Mouse (Mus musculus) heart, adult 2 months (tissue): ENCODE measurements around the gene Gba2. TPM values are rescaled to one million over a fixed set of nuclear protein-coding genes. Genes with fewer than 3 reads are reported as not detected.

Experiments used
- DNase-seq, 2 experiments: peaks; one replicate each; pipeline ENCODE4 v3.0.0; 2021
- H3K27ac ChIP-seq: fragments of 200-600 bp; 2 replicates; pipeline ENCODE4 v1.8.1; 2022
- H3K27me3 ChIP-seq: fragments of 200-500 bp; 2 replicates; pipeline ENCODE4 v1.6.1; 2012; ENCODE audit warnings: mild to moderate bottlenecking, low read length, inconsistent platforms, mixed read lengths; ENCODE audit not compliant: control insufficient read depth, insufficient read depth
- H3K36me3 ChIP-seq: fragments of 200-500 bp; 2 replicates; pipeline ENCODE4 v1.6.1; 2012; ENCODE audit warnings: low read length, inconsistent platforms; ENCODE audit not compliant: control insufficient read depth, insufficient read depth
- H3K4me1 ChIP-seq: fragments of 200-500 bp; 2 replicates; pipeline ENCODE4 v1.6.1; 2011; ENCODE audit warnings: low read length; ENCODE audit not compliant: control insufficient read depth, insufficient read depth
- H3K4me3 ChIP-seq: fragments of 200-600 bp; 2 replicates; pipeline ENCODE4 v1.8.1; 2022
- H3K79me2 ChIP-seq: fragments of 200-500 bp; replicated peaks from 2 replicates; pipeline ENCODE4 v1.6.1; 2012; ENCODE audit warnings: mild to moderate bottlenecking, inconsistent platforms, low read length, moderate library complexity, mixed read lengths; ENCODE audit not compliant: control insufficient read depth, insufficient read depth
- H3K9ac ChIP-seq: fragments of 200-500 bp; 2 replicates; pipeline ENCODE4 v1.6.1; 2012; ENCODE audit warnings: low read depth, mild to moderate bottlenecking, control low read depth, inconsistent platforms, low read length, mixed read lengths
- CTCF ChIP-seq: fragments of 200-600 bp; IDR thresholded peaks from 2 replicates; pipeline ENCODE4 v1.8.1; 2022; ENCODE audit warnings: antibody characterized with exemption, mild to moderate bottlenecking, moderate library complexity
- EP300 ChIP-seq: fragments of 200-500 bp; IDR thresholded peaks from 2 replicates; pipeline ENCODE4 v1.6.1; 2011; ENCODE audit warnings: low read depth, low read length, control low read depth; ENCODE audit not compliant: insufficient read depth
- POLR2A ChIP-seq: fragments of 200-500 bp; IDR thresholded peaks from 2 replicates; pipeline ENCODE4 v1.6.1; 2011; ENCODE audit warnings: mild to moderate bottlenecking, low read depth, low read length, control low read depth; ENCODE audit not compliant: insufficient read depth
- WGBS: fragments of 180-500 bp; shearing (Covaris S2); methylation state at CpG from one replicate; pipeline ENCODE4 v1.1.7; 2018; 5-methylcytosine and 5-hydroxymethylcytosine counted together
- intact Hi-C: fragments of 180-260 bp; cut with DNase I; formaldehyde crosslinking; loops from one replicate; pipeline ENCODE4 v1.15.1; 2025
- polyA plus RNA-seq: library from polyadenylated mRNA; depleted of rRNA; stranded (reverse); fragments of >200 nt; gene quantifications from 2 replicates; pipeline ENCODE4 v1.2.3, GENCODE M21; 2012; rRNA removed
- total RNA-seq, 2 experiments: library from RNA; stranded (reverse); gene quantifications; 2 replicates each; pipeline ENCODE4 v1.2.3; 2021

Gba2 gene
- total and polyA plus RNA-seq, 3 experiments, result 11.5 to 18.2 (median 13.2) TPM

DNA sequence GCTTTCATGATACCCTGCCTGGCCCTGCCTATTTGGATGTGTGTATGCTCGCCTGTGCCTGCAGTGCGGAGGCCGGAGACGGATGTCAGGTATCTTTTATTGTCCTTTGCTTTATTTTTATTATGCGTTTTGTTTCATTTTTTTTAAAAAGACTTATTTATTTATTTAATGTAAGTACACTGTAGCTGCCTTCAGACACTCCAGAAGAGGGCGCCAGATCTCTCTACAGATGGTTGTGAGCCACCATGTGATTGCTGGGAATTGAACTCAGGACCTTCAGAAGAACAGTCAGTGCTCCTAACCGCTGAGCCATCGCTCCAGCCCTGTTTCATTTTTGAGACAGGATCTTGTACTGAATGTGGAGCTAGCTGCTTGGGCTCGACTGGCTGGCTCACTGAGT lies 50.2 kb downstream of the Gba2 start:
- Histone ChIP-seq H3K27ac (no peak overlapping the region), H3K79me2 (no peaks in the 10 kb centered on the region), H3K4me3 (no peak overlapping the region), H3K27me3 (no peaks in the 10 kb centered on the region), H3K36me3 (no peaks in the 10 kb centered on the region), H3K9ac (no peak overlapping the region), H3K4me1 (peaks cover 3% of the 10 kb centered on the region; the same call in 1 of the 2 replicates)
- intact Hi-C loops, result no loop called here
- DNase-seq, result peak in 1 of 2 experiments; percentile 16
- no peak for TF ChIP-seq EP300
- TF ChIP-seq CTCF, result peak; percentile 48
- TF ChIP-seq POLR2A, result no peak
- 87% methylated on average over 9 of the region's 9 CpGs for WGBS

DNA sequence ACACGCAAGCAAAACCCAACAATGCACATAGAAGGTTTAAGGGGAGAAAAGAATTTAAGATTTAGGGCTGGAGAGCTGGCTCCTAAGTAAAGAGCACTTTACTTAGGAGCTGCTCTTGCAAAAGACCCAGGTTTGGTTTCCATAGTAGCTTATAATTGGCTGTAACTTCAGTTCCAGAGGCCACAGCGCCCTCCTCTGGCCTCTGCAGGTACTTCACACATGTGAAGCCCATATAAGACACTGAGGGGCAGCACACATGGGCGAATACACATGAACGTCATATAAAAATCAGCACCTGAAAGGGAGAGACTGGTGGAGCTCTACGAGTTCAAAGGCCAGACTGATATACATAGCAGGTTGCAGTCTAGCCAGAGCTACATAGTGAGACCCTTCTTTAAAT lies 50.8 kb downstream of the Gba2 start:
- H3K27ac ChIP-seq, result no peak overlapping the region
- TF ChIP-seq POLR2A (no peak), EP300 (no peak), CTCF (peak; percentile 54)
- H3K9ac ChIP-seq, result no peak overlapping the region
- intact Hi-C loops, result loop anchor here (2.0 kb wide), 1 partner anchor 85 kb away; no protein-coding TSS in a partner anchor
- 70% methylated on average over 5 of the region's 5 CpGs for WGBS
- DNase-seq, result peak in 1 of 2 experiments; percentile 18
- H3K27me3 ChIP-seq, result no peaks in the 10 kb centered on the region
- H3K79me2 ChIP-seq, result no peaks in the 10 kb centered on the region
- no peak overlapping the region for H3K4me3 ChIP-seq
- no peaks in the 10 kb centered on the region for H3K36me3 ChIP-seq
- peaks cover 3% of the 10 kb centered on the region; the same call in 1 of the 2 replicates for H3K4me1 ChIP-seq

DNA sequence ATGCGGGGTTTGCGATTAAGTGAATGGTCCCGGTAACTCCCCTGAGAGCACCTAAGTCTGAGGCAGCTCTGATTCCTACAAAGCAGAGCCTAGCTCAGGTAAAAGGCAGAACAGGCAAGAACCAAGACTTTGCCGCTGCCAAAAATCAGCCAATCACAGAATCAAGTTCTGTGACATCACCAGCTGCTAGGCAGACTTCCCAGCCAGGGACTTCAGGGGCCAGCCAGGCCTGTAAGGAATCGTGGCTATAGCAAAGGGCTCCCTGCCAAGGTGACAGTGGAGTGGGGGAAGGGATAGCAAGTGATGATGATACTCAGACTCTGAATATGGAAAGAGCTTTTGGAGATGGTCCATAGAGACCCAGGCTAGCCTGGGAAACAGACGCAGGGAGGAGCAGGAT lies 58.7 kb downstream of the Gba2 start:
- TF ChIP-seq EP300, result no peak
- no peak for TF ChIP-seq POLR2A
- TF ChIP-seq CTCF, result no peak
- H3K9ac ChIP-seq, result no peak overlapping the region

DNA sequence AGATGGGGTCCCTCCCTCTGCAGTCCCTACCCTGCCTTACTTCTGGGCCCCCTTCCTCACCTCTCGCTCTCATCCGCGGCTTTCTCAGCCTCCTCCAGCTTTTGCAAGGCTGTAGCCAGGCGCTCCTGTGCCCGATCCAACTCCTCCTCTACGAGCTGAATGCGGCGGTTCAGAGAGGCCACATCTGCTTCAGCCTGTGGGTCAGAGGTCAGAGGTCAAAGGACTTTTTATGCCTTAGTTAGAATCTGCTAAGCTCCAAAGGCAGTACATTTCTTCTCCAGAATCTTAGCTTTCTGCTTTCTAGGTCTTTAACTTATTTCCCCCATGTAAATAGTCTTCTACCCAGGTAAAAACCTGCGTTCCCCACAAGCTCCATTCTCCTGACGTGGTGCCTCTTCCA lies 59.1 kb downstream of the Gba2 start:
- Histone ChIP-seq H3K9ac (no peak overlapping the region), H3K27ac (no peak overlapping the region; the same call in 1 of the 2 replicates), H3K27me3 (no peaks in the 10 kb centered on the region), H3K79me2 (no peaks in the 10 kb centered on the region), H3K36me3 (no peaks in the 10 kb centered on the region), H3K4me3 (peak overlapping the region; percentile 15; the same call in 1 of the 2 replicates), H3K4me1 (no peaks in the 10 kb centered on the region; the same call in 1 of the 2 replicates)
- peak in 1 of 2 experiments; percentile 16 for DNase-seq
- 45% methylated on average over 10 of the region's 10 CpGs for WGBS
- intact Hi-C loops, result no loop called here
- TF ChIP-seq POLR2A (no peak), CTCF (no peak), EP300 (no peak)

More for the DNA sequence above, 58.7 kb downstream of the Gba2 start:
- peak; percentile 88 to 92 for DNase-seq
- Histone ChIP-seq H3K79me2 (no peaks in the 10 kb centered on the region), H3K4me3 (peak overlapping the region; percentile 15; the same call in 1 of the 2 replicates), H3K27me3 (no peaks in the 10 kb centered on the region), H3K27ac (peak overlapping the region; percentile 56), H3K4me1 (no peaks in the 10 kb centered on the region; the same call in 1 of the 2 replicates), H3K36me3 (no peaks in the 10 kb centered on the region)
- intact Hi-C loops, result no loop called here
- WGBS, result 18% methylated on average over 6 of the region's 6 CpGs

Other genes starting within 250 kb of the Gba2 start
- 10 to 100 TPM; 43.5 to 45.3 TPM for gene Rusc2, start 196.9 kb downstream of the Gba2 start, total RNA-seq
- 27.2 and 27.5 TPM in 2 replicates for gene Rusc2, start 196.9 kb downstream of the Gba2 start, polyA plus RNA-seq
- gene Fam166b, start 149.7 kb downstream of the Gba2 start, total RNA-seq, result not detected
- 1.4 TPM in 1 of 2 replicates, not detected in the other for gene Fam166b, start 149.7 kb downstream of the Gba2 start, polyA plus RNA-seq
- 10 to 100 TPM; 36.6 to 37.5 TPM for gene Tesk1, start 136.9 kb downstream of the Gba2 start, total RNA-seq
- gene Tesk1, start 136.9 kb downstream of the Gba2 start, polyA plus RNA-seq, result 51.5 and 52.6 TPM in 2 replicates
- 1 to 10 TPM in 1 of 2 experiments, under 1 TPM in 1; 0.97 to 1.0 TPM for gene Cd72, start 124.2 kb downstream of the Gba2 start, total RNA-seq
- 1.8 and 4.8 TPM in 2 replicates for gene Cd72, start 124.2 kb downstream of the Gba2 start, polyA plus RNA-seq
- under 1 TPM in 1 of 2 experiments, not detected in 1; 0.31 TPM for gene Sit1, start 95.1 kb downstream of the Gba2 start, total RNA-seq
- not detected in 2 replicates for gene Sit1, start 95.1 kb downstream of the Gba2 start, polyA plus RNA-seq
- gene Ccdc107, start 86.0 kb downstream of the Gba2 start, total RNA-seq, result 10 to 100 TPM; 29.8 to 33.8 TPM
- gene Ccdc107, start 86.0 kb downstream of the Gba2 start, polyA plus RNA-seq, result 50.8 and 67.9 TPM in 2 replicates
- under 1 TPM; 0.30 to 0.31 TPM for gene Arhgef39, start 79.2 kb downstream of the Gba2 start, total RNA-seq
- 1.6 and 1.7 TPM in 2 replicates for gene Arhgef39, start 79.2 kb downstream of the Gba2 start, polyA plus RNA-seq
- under 1 TPM; 0.11 to 0.34 TPM for gene Car9, start 71.9 kb downstream of the Gba2 start, total RNA-seq
- 0.32 and 0.55 TPM in 2 replicates for gene Car9, start 71.9 kb downstream of the Gba2 start, polyA plus RNA-seq
- 10 to 100 TPM; 35.4 to 41.2 TPM for gene Tpm2, start 55.1 kb downstream of the Gba2 start, total RNA-seq
- 41.8 and 44.9 TPM in 2 replicates for gene Tpm2, start 55.1 kb downstream of the Gba2 start, polyA plus RNA-seq
- gene Creb3, start 16.5 kb downstream of the Gba2 start, total RNA-seq, result 10 to 100 TPM; 44.0 to 46.5 TPM
- 29.8 and 36.8 TPM in 2 replicates for gene Creb3, start 16.5 kb downstream of the Gba2 start, polyA plus RNA-seq
- gene Tln1, start 16.2 kb downstream of the Gba2 start, total RNA-seq, result 100 to 1,000 TPM; 105 to 109 TPM
- gene Tln1, start 16.2 kb downstream of the Gba2 start, polyA plus RNA-seq, result 53.1 and 67.0 TPM in 2 replicates
- 10 to 100 TPM; 29.4 to 31.7 TPM for gene Rgp1, start 158 bp downstream of the Gba2 start, total RNA-seq
- 38.1 and 47.5 TPM in 2 replicates for gene Rgp1, start 158 bp downstream of the Gba2 start, polyA plus RNA-seq
- under 1 TPM; 0.52 to 0.57 TPM for gene Msmp, start 5.6 kb upstream of the Gba2 start, total RNA-seq
- gene Msmp, start 5.6 kb upstream of the Gba2 start, polyA plus RNA-seq, result 0.62 and 0.67 TPM in 2 replicates
- gene Npr2, start 53.1 kb upstream of the Gba2 start, total RNA-seq, result 10 to 100 TPM; 35.9 to 43.4 TPM
- gene Npr2, start 53.1 kb upstream of the Gba2 start, polyA plus RNA-seq, result 57.0 and 63.0 TPM in 2 replicates
- gene Spag8, start 74.7 kb upstream of the Gba2 start, total RNA-seq, result under 1 TPM in 1 of 2 experiments, not detected in 1; 0.29 TPM
- 0.44 and 2.0 TPM in 2 replicates for gene Spag8, start 74.7 kb upstream of the Gba2 start, polyA plus RNA-seq
- 100 to 1,000 TPM; 143 to 155 TPM for gene Hint2, start 77.6 kb upstream of the Gba2 start, total RNA-seq
- gene Hint2, start 77.6 kb upstream of the Gba2 start, polyA plus RNA-seq, result 165 and 201 TPM in 2 replicates
- 10 to 100 TPM; 17.9 to 18.2 TPM for gene Tmem8b, start 90.1 kb upstream of the Gba2 start, total RNA-seq
- gene Tmem8b, start 90.1 kb upstream of the Gba2 start, polyA plus RNA-seq, result 21.1 and 22.2 TPM in 2 replicates
- gene Fam221b, start 90.3 kb upstream of the Gba2 start, total RNA-seq, result under 1 TPM; 0.16 to 0.43 TPM
- gene Fam221b, start 90.3 kb upstream of the Gba2 start, polyA plus RNA-seq, result 0.18 and 0.35 TPM in 2 replicates
- not detected for gene Olfr70, start 121.9 kb upstream of the Gba2 start, total RNA-seq
- not detected in 2 replicates for gene Olfr70, start 121.9 kb upstream of the Gba2 start, polyA plus RNA-seq
- not detected for gene Olfr71, start 131.4 kb upstream of the Gba2 start, total RNA-seq
- gene Olfr71, start 131.4 kb upstream of the Gba2 start, polyA plus RNA-seq, result not detected in 2 replicates
- 1 to 10 TPM; 4.0 to 4.7 TPM for gene Hrct1, start 148.3 kb upstream of the Gba2 start, total RNA-seq
- gene Hrct1, start 148.3 kb upstream of the Gba2 start, polyA plus RNA-seq, result 8.8 and 10.7 TPM in 2 replicates
- gene Spaar, start 151.2 kb upstream of the Gba2 start, total RNA-seq, result 1 to 10 TPM; 4.4 to 4.8 TPM
- 5.2 and 7.8 TPM in 2 replicates for gene Spaar, start 151.2 kb upstream of the Gba2 start, polyA plus RNA-seq
- gene Olfr159, start 192.1 kb upstream of the Gba2 start, total RNA-seq, result not detected
- not detected in 2 replicates for gene Olfr159, start 192.1 kb upstream of the Gba2 start, polyA plus RNA-seq
- gene Olfr156, start 245.0 kb upstream of the Gba2 start, total RNA-seq, result not detected
- gene Olfr156, start 245.0 kb upstream of the Gba2 start, polyA plus RNA-seq, result not detected in 2 replicates